Mouse (Mus musculus): Measurements from ENCODE around the gene Fxyd5. TPM values are rescaled to one million over a fixed set of nuclear protein-coding genes. Genes with fewer than 3 reads are reported as not detected.

The Fxyd5 gene
- polyA plus RNA-seq (2015; fragmentation: Nextera tagmentation; extraction: Ambion mirVana) = 22.5 and 26.9 TPM in 2 replicates

GRCm38 (mm10) chr7:31042431-31042910, at the start of gene Fxyd5:
TSS of gene Fxyd5 (minus strand) at chr7:31042481.
- ATAC-seq = no peak
- Histone ChIP-seq H3K27me3 (replicated peaks; ENCODE audit: control insufficient read depth, insufficient read depth, low read length) (peaks cover 13% of the 10 kb centered on the region; the same call in 1 of the 2 replicates), H3K4me1 (ENCODE audit: control insufficient read depth, insufficient read depth, low read length) (peaks cover 8% of the 10 kb centered on the region; the same call in 1 of the 2 replicates), H3K4me2 (ENCODE audit: low read depth, low read length) (peak within 1 kb of the TSS; percentile 53), H3K36me3 (ENCODE audit: control insufficient read depth, insufficient read depth, low read length) (no peaks in the 10 kb centered on the region), H3K9me3 (ENCODE audit: control insufficient read depth, low read length) (no peaks in the 10 kb centered on the region), H3K27ac (ENCODE audit: low read length) (no peak within 1 kb of the TSS), H3K9ac (ENCODE audit: low read depth, low read length) (peak within 1 kb of the TSS; percentile 58), H3K4me3 (ENCODE audit: low read length) (peak within 1 kb of the TSS; percentile 42)
- 47% methylated on average over 10 of the region's 10 CpGs for WGBS

GRCm38 (mm10) chr7:31089721-31090120, 47.4 kb upstream of the Fxyd5 start:
- H3K27ac ChIP-seq (ENCODE audit: low read length) = no peak overlapping the region
- H3K27me3 ChIP-seq (replicated peaks; ENCODE audit: control insufficient read depth, insufficient read depth, low read length) = no peaks in the 10 kb centered on the region
- no peak overlapping the region for H3K4me2 ChIP-seq (ENCODE audit: low read depth, low read length)
- no peak overlapping the region for H3K9ac ChIP-seq (ENCODE audit: low read depth, low read length)
- H3K4me3 ChIP-seq (ENCODE audit: low read length) = no peak overlapping the region
- WGBS = 79% methylated on average over 2 of the region's 2 CpGs
- no peak for ATAC-seq
- H3K9me3 ChIP-seq (ENCODE audit: control insufficient read depth, low read length) = no peaks in the 10 kb centered on the region
- H3K4me1 ChIP-seq (ENCODE audit: control insufficient read depth, insufficient read depth, low read length) = no peaks in the 10 kb centered on the region
- no peaks in the 10 kb centered on the region for H3K36me3 ChIP-seq (ENCODE audit: control insufficient read depth, insufficient read depth, low read length)

- no peak overlapping the region for H3K27ac ChIP-seq (ENCODE audit: low read length)
- no peak overlapping the region for H3K9ac ChIP-seq (ENCODE audit: low read depth, low read length)
- H3K9me3 ChIP-seq (ENCODE audit: control insufficient read depth, low read length) = no peaks in the 10 kb centered on the region
- no peaks in the 10 kb centered on the region for H3K4me1 ChIP-seq (ENCODE audit: control insufficient read depth, insufficient read depth, low read length)
- H3K27me3 ChIP-seq (replicated peaks; ENCODE audit: control insufficient read depth, insufficient read depth, low read length) = no peaks in the 10 kb centered on the region
- no peak overlapping the region for H3K4me2 ChIP-seq (ENCODE audit: low read depth, low read length)
- ATAC-seq = no peak
- 76% methylated on average over 3 of the region's 3 CpGs for WGBS
- H3K4me3 ChIP-seq (ENCODE audit: low read length) = no peak overlapping the region
- no peaks in the 10 kb centered on the region for H3K36me3 ChIP-seq (ENCODE audit: control insufficient read depth, insufficient read depth, low read length)
These were observed 45.9 kb upstream of the Fxyd5 start for GRCm38 (mm10) chr7:31088206-31088605.

GRCm38 (mm10) chr7:31087262-31087661, 45.0 kb upstream of the Fxyd5 start:
- Histone ChIP-seq H3K27ac (ENCODE audit: low read length) (no peak overlapping the region), H3K4me2 (ENCODE audit: low read depth, low read length) (no peak overlapping the region), H3K9ac (ENCODE audit: low read depth, low read length) (no peak overlapping the region), H3K36me3 (ENCODE audit: control insufficient read depth, insufficient read depth, low read length) (no peaks in the 10 kb centered on the region), H3K27me3 (replicated peaks; ENCODE audit: control insufficient read depth, insufficient read depth, low read length) (no peaks in the 10 kb centered on the region), H3K4me3 (ENCODE audit: low read length) (no peak overlapping the region), H3K4me1 (ENCODE audit: control insufficient read depth, insufficient read depth, low read length) (0 out of 2 replicates have a peak, but pooled peaks cover 3% of the 10 kb centered on the region), H3K9me3 (ENCODE audit: control insufficient read depth, low read length) (no peaks in the 10 kb centered on the region)
- WGBS = 76% methylated on average over 2 of the region's 2 CpGs
- ATAC-seq = no peak

- no peak overlapping the region for H3K9ac ChIP-seq (ENCODE audit: low read depth, low read length)
- no peaks in the 10 kb centered on the region for H3K27me3 ChIP-seq (replicated peaks; ENCODE audit: control insufficient read depth, insufficient read depth, low read length)
- no peak overlapping the region for H3K4me3 ChIP-seq (ENCODE audit: low read length)
- no peaks in the 10 kb centered on the region for H3K9me3 ChIP-seq (ENCODE audit: control insufficient read depth, low read length)
- no peak overlapping the region for H3K27ac ChIP-seq (ENCODE audit: low read length)
- H3K4me1 ChIP-seq (ENCODE audit: control insufficient read depth, insufficient read depth, low read length) = 0 out of 2 replicates have a peak, but pooled peaks cover 3% of the 10 kb centered on the region
- no peaks in the 10 kb centered on the region for H3K36me3 ChIP-seq (ENCODE audit: control insufficient read depth, insufficient read depth, low read length)
- no peak overlapping the region for H3K4me2 ChIP-seq (ENCODE audit: low read depth, low read length)
- no peak for ATAC-seq
- WGBS = 87% methylated on average over 9 of the region's 9 CpGs
These were observed 44.0 kb upstream of the Fxyd5 start for GRCm38 (mm10) chr7:31086175-31086755.

GRCm38 (mm10) chr7:31085171-31085570, 42.9 kb upstream of the Fxyd5 start:
- Histone ChIP-seq H3K4me1 (ENCODE audit: control insufficient read depth, insufficient read depth, low read length) (0 out of 2 replicates have a peak, but pooled peaks cover 3% of the 10 kb centered on the region), H3K4me2 (ENCODE audit: low read depth, low read length) (no peak overlapping the region), H3K27ac (ENCODE audit: low read length) (0 out of 2 replicates have a peak overlapping the region, but pooled peaks have one; percentile 2), H3K9ac (ENCODE audit: low read depth, low read length) (no peak overlapping the region), H3K36me3 (ENCODE audit: control insufficient read depth, insufficient read depth, low read length) (no peaks in the 10 kb centered on the region), H3K27me3 (replicated peaks; ENCODE audit: control insufficient read depth, insufficient read depth, low read length) (no peaks in the 10 kb centered on the region), H3K4me3 (ENCODE audit: low read length) (no peak overlapping the region), H3K9me3 (ENCODE audit: control insufficient read depth, low read length) (no peaks in the 10 kb centered on the region)
- 49% methylated on average over 3 of the region's 3 CpGs for WGBS
- ATAC-seq = peak; percentile 54

GRCm38 (mm10) chr7:31084140-31084539, 41.9 kb upstream of the Fxyd5 start:
- 0 out of 2 replicates have a peak, but pooled peaks have one; percentile 45 for ATAC-seq
- Histone ChIP-seq H3K9ac (ENCODE audit: low read depth, low read length) (no peak overlapping the region), H3K4me3 (ENCODE audit: low read length) (no peak overlapping the region), H3K27ac (ENCODE audit: low read length) (no peak overlapping the region; the same call in 1 of the 2 replicates), H3K9me3 (ENCODE audit: control insufficient read depth, low read length) (no peaks in the 10 kb centered on the region), H3K27me3 (replicated peaks; ENCODE audit: control insufficient read depth, insufficient read depth, low read length) (no peaks in the 10 kb centered on the region), H3K4me1 (ENCODE audit: control insufficient read depth, insufficient read depth, low read length) (0 out of 2 replicates have a peak, but pooled peaks cover 3% of the 10 kb centered on the region), H3K4me2 (ENCODE audit: low read depth, low read length) (no peak overlapping the region), H3K36me3 (ENCODE audit: control insufficient read depth, insufficient read depth, low read length) (no peaks in the 10 kb centered on the region)
- 39% methylated on average over 9 of the region's 9 CpGs for WGBS

GRCm38 (mm10) chr7:31082831-31083588, 40.7 kb upstream of the Fxyd5 start:
- Histone ChIP-seq H3K4me3 (ENCODE audit: low read length) (no peak overlapping the region), H3K4me1 (ENCODE audit: control insufficient read depth, insufficient read depth, low read length) (0 out of 2 replicates have a peak, but pooled peaks cover 3% of the 10 kb centered on the region), H3K9me3 (ENCODE audit: control insufficient read depth, low read length) (no peaks in the 10 kb centered on the region), H3K36me3 (ENCODE audit: control insufficient read depth, insufficient read depth, low read length) (no peaks in the 10 kb centered on the region), H3K27me3 (replicated peaks; ENCODE audit: control insufficient read depth, insufficient read depth, low read length) (no peaks in the 10 kb centered on the region), H3K27ac (ENCODE audit: low read length) (no peak overlapping the region; the same call in 1 of the 2 replicates), H3K9ac (ENCODE audit: low read depth, low read length) (no peak overlapping the region), H3K4me2 (ENCODE audit: low read depth, low read length) (no peak overlapping the region)
- 62% methylated on average over 14 of the region's 14 CpGs for WGBS
- ATAC-seq = peak; percentile 21; the same call in 1 of the 2 replicates

- Histone ChIP-seq H3K36me3 (ENCODE audit: control insufficient read depth, insufficient read depth, low read length) (no peaks in the 10 kb centered on the region), H3K27ac (ENCODE audit: low read length) (no peak overlapping the region), H3K9ac (ENCODE audit: low read depth, low read length) (no peak overlapping the region), H3K27me3 (replicated peaks; ENCODE audit: control insufficient read depth, insufficient read depth, low read length) (no peaks in the 10 kb centered on the region), H3K4me3 (ENCODE audit: low read length) (no peak overlapping the region), H3K4me1 (ENCODE audit: control insufficient read depth, insufficient read depth, low read length) (0 out of 2 replicates have a peak, but pooled peaks cover 3% of the 10 kb centered on the region), H3K9me3 (ENCODE audit: control insufficient read depth, low read length) (no peaks in the 10 kb centered on the region), H3K4me2 (ENCODE audit: low read depth, low read length) (no peak overlapping the region)
- ATAC-seq = no peak
These were observed 39.8 kb upstream of the Fxyd5 start for GRCm38 (mm10) chr7:31082106-31082505.
